Mouse (Mus musculus) bone marrow, adult 2 months (tissue): ENCODE measurements around the gene Adam11.

ENCODE experiments used
- CTCF ChIP-seq: fragments of 200-500 bp; IDR thresholded peaks from 2 replicates; pipeline ENCODE4 v1.5.1; 2011; ENCODE audit warnings: low read length, control low read depth; ENCODE audit not compliant: control insufficient read depth, insufficient read depth
- POLR2A ChIP-seq: fragments of 200-500 bp; IDR thresholded peaks from 2 replicates; pipeline ENCODE4 v1.6.1; 2011; ENCODE audit warnings: low read depth, mild to moderate bottlenecking, control low read depth, low read length, borderline replicate concordance; ENCODE audit not compliant: control insufficient read depth

- TF ChIP-seq CTCF (no peak), POLR2A (no peak)
Observed at GRCm38 (mm10) chr11:102753591-102754324, 7.5 kb upstream of the Adam11 start.
